Mouse (Mus musculus) olfactory bulb, adult 2 months (tissue): ENCODE data around the gene Kiz.

ENCODE experiments used
- CTCF ChIP-seq: fragments of 200-500 bp; IDR thresholded peaks from 2 replicates; pipeline ENCODE4 v1.5.1; 2012; ENCODE audit warnings: low read depth, mild to moderate bottlenecking, low read length, moderate library complexity; ENCODE audit not compliant: insufficient read depth
- POLR2A ChIP-seq: fragments of 200-500 bp; IDR thresholded peaks from 2 replicates; pipeline ENCODE4 v1.6.1; 2012; ENCODE audit warnings: mild to moderate bottlenecking, low read depth, low read length, moderate library complexity; ENCODE audit not compliant: insufficient read depth

DNA sequence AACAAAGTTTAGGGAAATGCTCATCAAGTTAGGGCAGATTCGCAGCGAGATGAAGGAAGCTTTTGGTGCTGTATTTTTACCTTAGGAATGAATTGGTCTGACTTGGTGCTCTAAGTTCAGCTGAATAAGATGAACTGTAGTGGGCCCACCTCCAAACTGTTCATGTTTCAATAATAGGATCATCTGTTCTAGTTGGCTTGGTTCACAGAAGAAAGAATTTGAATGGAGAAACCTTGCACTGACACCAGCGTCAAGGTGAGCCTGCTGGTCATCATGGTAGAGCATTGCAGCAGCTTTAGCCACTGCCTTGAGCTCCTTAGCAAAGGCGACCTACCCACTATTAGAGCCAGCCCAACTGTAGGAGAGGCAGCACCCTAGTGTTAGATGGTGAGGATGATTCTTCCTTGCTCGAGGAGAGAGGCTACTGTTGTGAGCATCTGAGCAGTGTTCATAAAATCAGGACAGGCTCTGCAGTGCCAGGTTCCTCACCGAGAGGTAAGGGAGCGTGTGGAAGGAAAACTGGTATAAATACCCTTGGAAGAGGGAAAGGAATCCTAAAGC lies 18.3 kb downstream of the Kiz start:
- TF ChIP-seq POLR2A (no peak), CTCF (no peak)
